Mouse (Mus musculus): ENCODE data around the gene Anxa8. TPM values are rescaled to one million over a fixed set of nuclear protein-coding genes. Genes with fewer than 3 reads are reported as not detected.

Gene Anxa8
- polyA plus RNA-seq, 1 experiment from 2014 or later: 0.16 TPM

GRCm38 (mm10) chr14:34120923-34121351, 35.2 kb downstream of the Anxa8 start:
- Histone ChIP-seq H3K36me3 (no peaks in the 10 kb centered on the region), H3K4me3 (no peak overlapping the region), H3K9ac (no peak overlapping the region), H3K27me3 (no peaks in the 10 kb centered on the region), H3K9me3 (no peaks in the 10 kb centered on the region), H3K4me2 (no peak overlapping the region), H3K4me1 (replicated peaks) (no peaks in the 10 kb centered on the region), H3K27ac (replicated peaks) (no peak overlapping the region)
- no peak for ATAC-seq (ENCODE audit: low FRiP score, low read depth)
- whole genome bisulfite sequencing: 94% methylated on average over 3 of the region's 3 CpGs

- Histone ChIP-seq H3K4me1 (replicated peaks) (no peaks in the 10 kb centered on the region), H3K4me2 (no peak overlapping the region), H3K4me3 (no peak overlapping the region), H3K9ac (no peak overlapping the region), H3K9me3 (no peaks in the 10 kb centered on the region), H3K36me3 (no peaks in the 10 kb centered on the region), H3K27me3 (no peaks in the 10 kb centered on the region), H3K27ac (replicated peaks) (no peak overlapping the region)
- WGBS: 95% methylated on average over 4 of the region's 4 CpGs
- ATAC-seq (ENCODE audit: low FRiP score, low read depth): no peak
Observed at GRCm38 (mm10) chr14:34121691-34122090, 35.9 kb downstream of the Anxa8 start.

GRCm38 (mm10) chr14:34131216-34131615, 45.4 kb downstream of the Anxa8 start:
- Histone ChIP-seq H3K27ac (replicated peaks) (no peak overlapping the region), H3K4me2 (no peak overlapping the region), H3K27me3 (no peaks in the 10 kb centered on the region), H3K4me3 (no peak overlapping the region), H3K9me3 (no peaks in the 10 kb centered on the region), H3K9ac (no peak overlapping the region), H3K36me3 (no peaks in the 10 kb centered on the region), H3K4me1 (replicated peaks) (no peaks in the 10 kb centered on the region)
- WGBS: 66% methylated on average over 6 of the region's 6 CpGs
- 0 out of 2 replicates have a peak, but pooled peaks have one; percentile 27 for ATAC-seq (ENCODE audit: low FRiP score, low read depth)

GRCm38 (mm10) chr14:34135391-34135790, 49.6 kb downstream of the Anxa8 start:
- no peak for ATAC-seq (ENCODE audit: low FRiP score, low read depth)
- Histone ChIP-seq H3K27ac (replicated peaks) (no peak overlapping the region), H3K4me2 (no peak overlapping the region), H3K9me3 (no peaks in the 10 kb centered on the region), H3K4me3 (no peak overlapping the region), H3K36me3 (no peaks in the 10 kb centered on the region), H3K27me3 (no peaks in the 10 kb centered on the region), H3K4me1 (replicated peaks) (no peaks in the 10 kb centered on the region), H3K9ac (no peak overlapping the region)

GRCm38 (mm10) chr14:34139671-34140664, 54.2 kb downstream of the Anxa8 start:
- no peaks in the 10 kb centered on the region for H3K36me3 ChIP-seq
- no peak overlapping the region for H3K4me2 ChIP-seq
- no peak for ATAC-seq (ENCODE audit: low FRiP score, low read depth)
- no peak overlapping the region for H3K9ac ChIP-seq
- no peak overlapping the region for H3K4me3 ChIP-seq
- H3K9me3 ChIP-seq: no peaks in the 10 kb centered on the region
- 78% methylated on average over 15 of the region's 15 CpGs for WGBS
- no peaks in the 10 kb centered on the region for H3K27me3 ChIP-seq
- no peaks in the 10 kb centered on the region for H3K4me1 ChIP-seq (replicated peaks)
- H3K27ac ChIP-seq (replicated peaks): no peak overlapping the region

GRCm38 (mm10) chr14:34142316-34142715, 56.5 kb downstream of the Anxa8 start:
- no peak for ATAC-seq (ENCODE audit: low FRiP score, low read depth)
- Histone ChIP-seq H3K9me3 (no peaks in the 10 kb centered on the region), H3K4me3 (no peak overlapping the region), H3K4me2 (no peak overlapping the region), H3K36me3 (no peaks in the 10 kb centered on the region), H3K4me1 (replicated peaks) (no peaks in the 10 kb centered on the region), H3K27ac (replicated peaks) (no peak overlapping the region), H3K9ac (no peak overlapping the region), H3K27me3 (no peaks in the 10 kb centered on the region)
- 84% methylated on average over 1 of the region's 1 CpGs for WGBS

- no peak for ATAC-seq (ENCODE audit: low FRiP score, low read depth)
- no peak overlapping the region for H3K27ac ChIP-seq (replicated peaks)
- WGBS: 94% methylated on average over 10 of the region's 10 CpGs
- no peaks in the 10 kb centered on the region for H3K36me3 ChIP-seq
- no peak overlapping the region for H3K4me2 ChIP-seq
- H3K9me3 ChIP-seq: no peaks in the 10 kb centered on the region
- no peaks in the 10 kb centered on the region for H3K4me1 ChIP-seq (replicated peaks)
- no peak overlapping the region for H3K4me3 ChIP-seq
- H3K9ac ChIP-seq: no peak overlapping the region
- H3K27me3 ChIP-seq: no peaks in the 10 kb centered on the region
Observed at GRCm38 (mm10) chr14:34142915-34143314, 57.1 kb downstream of the Anxa8 start.

Other genes with a start within 250 kb of the Anxa8 start
- 10.0 and 16.1 TPM in 2 replicates for gene Gdf10, start 162.4 kb upstream of the Anxa8 start, polyA plus RNA-seq (2015; fragmentation: Nextera tagmentation; extraction: Ambion mirVana)
- gene Gdf2, start 144.9 kb upstream of the Anxa8 start, polyA plus RNA-seq (2015; fragmentation: Nextera tagmentation; extraction: Ambion mirVana): 0.06 TPM in 1 of 2 replicates, not detected in the other
- 0.05 and 0.06 TPM in 2 replicates for gene Rbp3, start 132.0 kb upstream of the Anxa8 start, polyA plus RNA-seq (2015; fragmentation: Nextera tagmentation; extraction: Ambion mirVana)
- gene Zfp488, start 107.2 kb upstream of the Anxa8 start, polyA plus RNA-seq (2015; fragmentation: Nextera tagmentation; extraction: Ambion mirVana): 1.2 and 1.5 TPM in 2 replicates
- not detected in 2 replicates for gene Gm30083, start 70.8 kb upstream of the Anxa8 start, polyA plus RNA-seq (2015; fragmentation: Nextera tagmentation; extraction: Ambion mirVana)
- gene Gm5460, start 69.2 kb upstream of the Anxa8 start, polyA plus RNA-seq (2015; fragmentation: Nextera tagmentation; extraction: Ambion mirVana): not detected in 2 replicates
- gene Antxrl, start 33.3 kb upstream of the Anxa8 start, polyA plus RNA-seq (2015; fragmentation: Nextera tagmentation; extraction: Ambion mirVana): not detected in 2 replicates
- gene A630023A22Rik, start 16.8 kb downstream of the Anxa8 start, polyA plus RNA-seq (2015; fragmentation: Nextera tagmentation; extraction: Ambion mirVana): not detected in 2 replicates
- 0.13 and 0.22 TPM in 2 replicates for gene Npy4r, start 66.5 kb downstream of the Anxa8 start, polyA plus RNA-seq (2015; fragmentation: Nextera tagmentation; extraction: Ambion mirVana)
- 6.1 and 6.2 TPM in 2 replicates for gene Gprin2, start 115.7 kb downstream of the Anxa8 start, polyA plus RNA-seq (2015; fragmentation: Nextera tagmentation; extraction: Ambion mirVana)
- gene Syt15, start 133.6 kb downstream of the Anxa8 start, polyA plus RNA-seq (2015; fragmentation: Nextera tagmentation; extraction: Ambion mirVana): 0.83 and 1.0 TPM in 2 replicates
- 5.9 and 7.1 TPM in 2 replicates for gene Shld2, start 224.5 kb downstream of the Anxa8 start, polyA plus RNA-seq (2015; fragmentation: Nextera tagmentation; extraction: Ambion mirVana)
- 114 and 116 TPM in 2 replicates for gene Glud1, start 224.7 kb downstream of the Anxa8 start, polyA plus RNA-seq (2015; fragmentation: Nextera tagmentation; extraction: Ambion mirVana)